Mouse (Mus musculus): Measurements from ENCODE around the gene Myzap. TPM values are rescaled to one million over a fixed set of nuclear protein-coding genes. Genes with fewer than 3 reads are reported as not detected.
A peak's percentile ranks its signal among the peaks of the same experiment; 100 is the strongest.

Gene Myzap
- polyA plus RNA-seq (2015; fragmentation: Nextera tagmentation; extraction: Ambion mirVana): 1.9 and 2.3 TPM in 2 replicates

- WGBS: under 1% methylated on average over 29 of the region's 29 CpGs
- H3K9ac ChIP-seq (ENCODE audit: low read depth, low read length): peak within 1 kb of the TSS; percentile 75
- peak within 1 kb of the TSS; percentile 94 for H3K4me2 ChIP-seq (ENCODE audit: low read length)
Measured at GRCm38 (mm10) chr9:71591938-71592548, at the start of gene Myzap. Gene Myzap (minus strand): TSS chr9:71592360.

GRCm38 (mm10) chr9:71640361-71640927 lies 48.3 kb upstream of the Myzap start:
- ATAC-seq: no peak
- no peaks in the 10 kb centered on the region for H3K9me3 ChIP-seq (ENCODE audit: control insufficient read depth, low read length)
- H3K4me2 ChIP-seq (ENCODE audit: low read length): no peak overlapping the region
- H3K27ac ChIP-seq (ENCODE audit: low read depth, low read length): no peak overlapping the region
- H3K4me3 ChIP-seq (ENCODE audit: low read length): no peak overlapping the region
- no peak overlapping the region for H3K9ac ChIP-seq (ENCODE audit: low read depth, low read length)
- H3K36me3 ChIP-seq (ENCODE audit: control insufficient read depth, insufficient read depth, low read length): no peaks in the 10 kb centered on the region
- WGBS: 61% methylated on average over 4 of the region's 4 CpGs
- peaks cover 10% of the 10 kb centered on the region for H3K4me1 ChIP-seq (ENCODE audit: control insufficient read depth, insufficient read depth, low read depth, low read length)
- no peaks in the 10 kb centered on the region for H3K27me3 ChIP-seq (replicated peaks; ENCODE audit: control insufficient read depth, insufficient read depth, low read length)

More at GRCm38 (mm10) chr9:71591938-71592548, at the start of gene Myzap:
- no peaks in the 10 kb centered on the region; the same call in 1 of the 2 replicates for H3K27me3 ChIP-seq (replicated peaks; ENCODE audit: control insufficient read depth, insufficient read depth, low read length)
- ATAC-seq: peak; percentile 91
- no peaks in the 10 kb centered on the region for H3K36me3 ChIP-seq (ENCODE audit: control insufficient read depth, insufficient read depth, low read length)
- H3K27ac ChIP-seq (ENCODE audit: low read depth, low read length): no peak within 1 kb of the TSS
- H3K4me3 ChIP-seq (ENCODE audit: low read length): peak within 1 kb of the TSS; percentile 63
- peaks cover 4% of the 10 kb centered on the region; the same call in 1 of the 2 replicates for H3K4me1 ChIP-seq (ENCODE audit: control insufficient read depth, insufficient read depth, low read depth, low read length)
- no peaks in the 10 kb centered on the region for H3K9me3 ChIP-seq (ENCODE audit: control insufficient read depth, low read length)

- Histone ChIP-seq H3K27me3 (replicated peaks; ENCODE audit: control insufficient read depth, insufficient read depth, low read length) (no peaks in the 10 kb centered on the region), H3K27ac (ENCODE audit: low read depth, low read length) (no peak overlapping the region), H3K4me2 (ENCODE audit: low read length) (no peak overlapping the region), H3K4me1 (ENCODE audit: control insufficient read depth, insufficient read depth, low read depth, low read length) (peaks cover 10% of the 10 kb centered on the region), H3K36me3 (ENCODE audit: control insufficient read depth, insufficient read depth, low read length) (no peaks in the 10 kb centered on the region), H3K9ac (ENCODE audit: low read depth, low read length) (no peak overlapping the region), H3K4me3 (ENCODE audit: low read length) (no peak overlapping the region), H3K9me3 (ENCODE audit: control insufficient read depth, low read length) (no peaks in the 10 kb centered on the region)
- ATAC-seq: no peak
- 69% methylated on average over 11 of the region's 11 CpGs for WGBS
Measured at GRCm38 (mm10) chr9:71638198-71638597, 46.0 kb upstream of the Myzap start.

GRCm38 (mm10) chr9:71636854-71637253 lies 44.7 kb upstream of the Myzap start:
- WGBS: 89% methylated on average over 1 of the region's 1 CpGs
- H3K36me3 ChIP-seq (ENCODE audit: control insufficient read depth, insufficient read depth, low read length): no peaks in the 10 kb centered on the region
- H3K27me3 ChIP-seq (replicated peaks; ENCODE audit: control insufficient read depth, insufficient read depth, low read length): no peaks in the 10 kb centered on the region
- H3K27ac ChIP-seq (ENCODE audit: low read depth, low read length): peak overlapping the region; percentile 2; the same call in 1 of the 2 replicates
- no peak overlapping the region for H3K4me2 ChIP-seq (ENCODE audit: low read length)
- H3K4me1 ChIP-seq (ENCODE audit: control insufficient read depth, insufficient read depth, low read depth, low read length): peaks cover 10% of the 10 kb centered on the region
- H3K4me3 ChIP-seq (ENCODE audit: low read length): no peak overlapping the region
- no peak overlapping the region for H3K9ac ChIP-seq (ENCODE audit: low read depth, low read length)
- peak; percentile 65 for ATAC-seq
- H3K9me3 ChIP-seq (ENCODE audit: control insufficient read depth, low read length): peaks cover 2% of the 10 kb centered on the region; the same call in 1 of the 2 replicates

- Histone ChIP-seq H3K9me3 (ENCODE audit: control insufficient read depth, low read length) (peaks cover 2% of the 10 kb centered on the region; the same call in 1 of the 2 replicates), H3K27ac (ENCODE audit: low read depth, low read length) (no peak overlapping the region), H3K4me1 (ENCODE audit: control insufficient read depth, insufficient read depth, low read depth, low read length) (peaks cover 10% of the 10 kb centered on the region), H3K9ac (ENCODE audit: low read depth, low read length) (no peak overlapping the region), H3K4me2 (ENCODE audit: low read length) (no peak overlapping the region), H3K27me3 (replicated peaks; ENCODE audit: control insufficient read depth, insufficient read depth, low read length) (no peaks in the 10 kb centered on the region), H3K36me3 (ENCODE audit: control insufficient read depth, insufficient read depth, low read length) (no peaks in the 10 kb centered on the region), H3K4me3 (ENCODE audit: low read length) (no peak overlapping the region)
- no peak for ATAC-seq
- 73% methylated on average over 1 of the region's 1 CpGs for WGBS
Measured at GRCm38 (mm10) chr9:71635627-71636026, 43.5 kb upstream of the Myzap start.

- Histone ChIP-seq H3K4me3 (ENCODE audit: low read length) (no peak overlapping the region), H3K27me3 (replicated peaks; ENCODE audit: control insufficient read depth, insufficient read depth, low read length) (no peaks in the 10 kb centered on the region), H3K4me1 (ENCODE audit: control insufficient read depth, insufficient read depth, low read depth, low read length) (peaks cover 10% of the 10 kb centered on the region), H3K9ac (ENCODE audit: low read depth, low read length) (no peak overlapping the region), H3K9me3 (ENCODE audit: control insufficient read depth, low read length) (peaks cover 2% of the 10 kb centered on the region; the same call in 1 of the 2 replicates), H3K27ac (ENCODE audit: low read depth, low read length) (no peak overlapping the region), H3K36me3 (ENCODE audit: control insufficient read depth, insufficient read depth, low read length) (no peaks in the 10 kb centered on the region), H3K4me2 (ENCODE audit: low read length) (no peak overlapping the region)
- 95% methylated on average over 2 of the region's 2 CpGs for WGBS
- no peak for ATAC-seq
Measured at GRCm38 (mm10) chr9:71634916-71635315, 42.8 kb upstream of the Myzap start.

- 44% methylated on average over 6 of the region's 6 CpGs for WGBS
- H3K36me3 ChIP-seq (ENCODE audit: control insufficient read depth, insufficient read depth, low read length): no peaks in the 10 kb centered on the region
- H3K9me3 ChIP-seq (ENCODE audit: control insufficient read depth, low read length): peaks cover 2% of the 10 kb centered on the region; the same call in 1 of the 2 replicates
- no peak overlapping the region for H3K4me2 ChIP-seq (ENCODE audit: low read length)
- no peaks in the 10 kb centered on the region for H3K4me1 ChIP-seq (ENCODE audit: control insufficient read depth, insufficient read depth, low read depth, low read length)
- H3K27ac ChIP-seq (ENCODE audit: low read depth, low read length): no peak overlapping the region
- H3K4me3 ChIP-seq (ENCODE audit: low read length): no peak overlapping the region
- no peaks in the 10 kb centered on the region for H3K27me3 ChIP-seq (replicated peaks; ENCODE audit: control insufficient read depth, insufficient read depth, low read length)
- H3K9ac ChIP-seq (ENCODE audit: low read depth, low read length): no peak overlapping the region
- ATAC-seq: no peak
Measured at GRCm38 (mm10) chr9:71628921-71629320, 36.8 kb upstream of the Myzap start.

- Histone ChIP-seq H3K36me3 (ENCODE audit: control insufficient read depth, insufficient read depth, low read length) (no peaks in the 10 kb centered on the region), H3K27me3 (replicated peaks; ENCODE audit: control insufficient read depth, insufficient read depth, low read length) (no peaks in the 10 kb centered on the region), H3K9me3 (ENCODE audit: control insufficient read depth, low read length) (peaks cover 2% of the 10 kb centered on the region; the same call in 1 of the 2 replicates), H3K4me3 (ENCODE audit: low read length) (no peak overlapping the region), H3K27ac (ENCODE audit: low read depth, low read length) (no peak overlapping the region), H3K4me2 (ENCODE audit: low read length) (no peak overlapping the region), H3K4me1 (ENCODE audit: control insufficient read depth, insufficient read depth, low read depth, low read length) (no peaks in the 10 kb centered on the region), H3K9ac (ENCODE audit: low read depth, low read length) (no peak overlapping the region)
- peak; percentile 60; the same call in 1 of the 2 replicates for ATAC-seq
- WGBS: 67% methylated on average over 6 of the region's 6 CpGs
Measured at GRCm38 (mm10) chr9:71628286-71628685, 36.1 kb upstream of the Myzap start.

GRCm38 (mm10) chr9:71625961-71626360 lies 33.8 kb upstream of the Myzap start:
- no peaks in the 10 kb centered on the region for H3K4me1 ChIP-seq (ENCODE audit: control insufficient read depth, insufficient read depth, low read depth, low read length)
- no peaks in the 10 kb centered on the region for H3K9me3 ChIP-seq (ENCODE audit: control insufficient read depth, low read length)
- ATAC-seq: no peak
- no peak overlapping the region for H3K27ac ChIP-seq (ENCODE audit: low read depth, low read length)
- H3K27me3 ChIP-seq (replicated peaks; ENCODE audit: control insufficient read depth, insufficient read depth, low read length): no peaks in the 10 kb centered on the region
- H3K9ac ChIP-seq (ENCODE audit: low read depth, low read length): no peak overlapping the region
- no peak overlapping the region for H3K4me2 ChIP-seq (ENCODE audit: low read length)
- H3K36me3 ChIP-seq (ENCODE audit: control insufficient read depth, insufficient read depth, low read length): no peaks in the 10 kb centered on the region
- WGBS: 88% methylated on average over 6 of the region's 6 CpGs
- H3K4me3 ChIP-seq (ENCODE audit: low read length): no peak overlapping the region

Measured in hindbrain, embryonic 16.5 days (tissue).